Mouse (Mus musculus): ENCODE data around the gene Tmem59l.

DNA sequence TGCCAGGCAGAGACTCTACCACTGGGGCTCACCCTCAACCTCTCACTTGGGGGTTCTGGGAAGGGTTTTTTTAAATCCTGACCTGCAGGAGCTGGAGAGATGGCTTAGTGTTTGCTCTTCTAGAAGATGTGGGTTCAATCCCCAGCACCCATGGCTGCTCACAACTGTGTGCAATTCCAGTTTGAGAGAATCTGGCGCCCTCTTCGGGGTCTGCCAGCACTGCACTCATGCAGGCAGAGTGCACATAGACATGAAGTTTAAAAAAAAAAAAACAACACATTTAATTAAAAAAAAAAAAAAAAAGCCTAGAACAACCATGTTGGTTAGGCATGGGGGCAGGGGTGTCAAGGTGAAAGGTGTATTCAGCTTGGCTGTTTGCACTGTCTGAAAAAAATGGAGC lies 43.2 kb upstream of the Tmem59l start:
- TF ChIP-seq CTCF (IDR thresholded peaks at IDR 0.05; ENCODE audit: low read depth, low read length) (no peak), GATA1 (IDR thresholded peaks at IDR 0.05; ENCODE audit: borderline replicate concordance, low read length) (no peak), POLR2AphosphoS5 (IDR thresholded peaks at IDR 0.05; ENCODE audit: insufficient replicate concordance, low read depth, low read length) (no peak)

Measured in G1E (cell line).